Comparison of ENCODE assay signal across 24 mouse cellular contexts in the genomic region with DNA sequence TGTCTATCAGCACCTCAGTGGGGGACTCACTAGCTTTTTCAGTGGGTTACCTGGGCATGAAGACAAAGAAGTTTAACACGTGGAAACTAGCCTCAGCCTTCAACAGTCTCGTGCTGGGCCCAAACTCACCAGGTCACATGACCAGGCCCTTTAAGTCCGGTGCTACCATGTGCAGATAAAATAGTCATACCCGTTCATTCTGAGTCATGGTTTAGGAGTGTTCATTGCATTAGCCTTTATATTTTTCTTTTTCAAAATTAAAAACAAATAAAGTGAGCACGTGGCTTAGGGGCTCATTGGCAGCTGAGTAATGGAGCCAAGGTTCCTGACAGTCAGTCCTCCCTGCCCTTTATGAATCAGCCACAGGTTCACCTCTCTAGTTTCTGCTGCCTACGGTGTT. TPM values are rescaled to one million over a fixed set of nuclear protein-coding genes. Genes with fewer than 3 reads are reported as not detected.
"Had no signal": no experiment of that assay in that cellular context is flagged by ENCODE, and none has a peak within 500 bp of the region (broad histone marks: within the 10 kb centered on the region; RNA-seq: fewer than 3 reads in every experiment).

No protein-coding gene starts in this region.

- H3K27ac ChIP-seq: kidney, embryonic 15.5 days; limb, embryonic 10.5 days; limb, embryonic 13.5 days; liver, embryonic 12.5 days; liver, embryonic 15.5 days; lung, embryonic 15.5 days; neural tube, embryonic 12.5 days; neural tube, embryonic 15.5 days had no signal

- H3K36me3 ChIP-seq: kidney, embryonic 15.5 days; limb, embryonic 10.5 days; limb, embryonic 13.5 days; liver, embryonic 12.5 days; liver, embryonic 15.5 days; lung, embryonic 15.5 days; neural tube, embryonic 12.5 days; neural tube, embryonic 15.5 days had no signal

- H3K9ac ChIP-seq: kidney, embryonic 15.5 days; limb, embryonic 13.5 days; liver, embryonic 12.5 days; liver, embryonic 15.5 days; lung, embryonic 15.5 days; neural tube, embryonic 12.5 days; neural tube, embryonic 15.5 days had no signal

- H3K27me3 ChIP-seq: kidney, embryonic 15.5 days; limb, embryonic 13.5 days; lung, embryonic 15.5 days; neural tube, embryonic 12.5 days; neural tube, embryonic 15.5 days had no signal

- ATAC-seq: liver, embryonic 12.5 days had no signal

- DNase-seq: kidney, adult 8-10 months; kidney, postnatal 14 days; kidney, postnatal 4 days; layer of hippocampus, postnatal 36 days; liver; lung, adult 18-20 months; lung, postnatal 10 days; lung, postnatal 36 days; midbrain, embryonic 14.5 days; right cerebral cortex, postnatal 14 days; right cerebral cortex, postnatal 4 days; thymus, postnatal 25 days had no signal

- H3K4me3 ChIP-seq: kidney, embryonic 15.5 days; limb, embryonic 10.5 days; limb, embryonic 13.5 days; liver, embryonic 12.5 days; liver, embryonic 15.5 days; lung, embryonic 15.5 days; megakaryocyte, embryonic 14.5 days; neural tube, embryonic 12.5 days; neural tube, embryonic 15.5 days had no signal

- H3K4me2 ChIP-seq: kidney, embryonic 15.5 days; limb, embryonic 13.5 days; liver, embryonic 12.5 days; liver, embryonic 15.5 days; lung, embryonic 15.5 days; midbrain, embryonic 11.5 days; neural tube, embryonic 12.5 days; neural tube, embryonic 15.5 days had no signal

- H3K9me3 ChIP-seq: kidney, embryonic 15.5 days; limb, embryonic 10.5 days; limb, embryonic 13.5 days; liver, embryonic 12.5 days; liver, embryonic 15.5 days; lung, embryonic 15.5 days; megakaryocyte, embryonic 14.5 days; neural tube, embryonic 12.5 days; neural tube, embryonic 15.5 days had no signal

RNA-seq across cellular contexts. Expression of gene Nme9, which starts 20.5 kb away (rescaled TPM):
- total RNA-seq: left cerebral cortex, postnatal 25 days had no signal
- polyA plus RNA-seq: limb, embryonic 10.5 days; limb, embryonic 13.5 days; liver, embryonic 12.5 days; liver, embryonic 15.5 days; midbrain, embryonic 11.5 days; midbrain, embryonic 14.5 days; neural tube, embryonic 12.5 days; stomach, embryonic 14.5 days had no signal
